Mouse (Mus musculus) ES-Bruce4 (cell line): ENCODE results near the gene Capn3. TPM values are rescaled to one million over a fixed set of nuclear protein-coding genes. Genes with fewer than 3 reads are reported as not detected.

Experiments used
- H3K27ac ChIP-seq: 2 replicates; pipeline ENCODE4 v1.5.1; 2012; ENCODE audit warnings: low read length, inconsistent platforms; ENCODE audit not compliant: insufficient read depth
- H3K27me3 ChIP-seq: 2 replicates; pipeline ENCODE4 v1.6.1; 2012; ENCODE audit warnings: mild to moderate bottlenecking, low read length, inconsistent platforms; ENCODE audit not compliant: control insufficient read depth, poor library complexity, insufficient read depth, severe bottlenecking
- H3K36me3 ChIP-seq: 2 replicates; pipeline ENCODE4 v1.6.1; 2012; ENCODE audit warnings: inconsistent platforms, mild to moderate bottlenecking, low read length, moderate library complexity; ENCODE audit not compliant: control insufficient read depth, poor library complexity, insufficient read depth, severe bottlenecking
- H3K4me1 ChIP-seq: one replicate; pipeline ENCODE4 v1.8.1; 2011; ENCODE audit warnings: low read length; ENCODE audit not compliant: control insufficient read depth, insufficient read depth
- H3K4me3 ChIP-seq: 2 replicates; pipeline ENCODE4 v1.5.1; 2011; ENCODE audit warnings: low read depth, mild to moderate bottlenecking, low read length
- H3K9ac ChIP-seq: 2 replicates; pipeline ENCODE4 v1.6.1; 2012; ENCODE audit warnings: low read depth, mild to moderate bottlenecking, inconsistent platforms; ENCODE audit not compliant: poor library complexity, severe bottlenecking
- H3K9me3 ChIP-seq: replicated peaks from 2 replicates; pipeline ENCODE4 v1.6.1; 2012; ENCODE audit warnings: mild to moderate bottlenecking, low read length, inconsistent platforms; ENCODE audit not compliant: control insufficient read depth, poor library complexity, insufficient read depth, severe bottlenecking
- CTCF ChIP-seq: IDR thresholded peaks from one replicate; pipeline ENCODE4 v1.8.1; 2011; ENCODE audit warnings: low read depth, low read length
- EP300 ChIP-seq: IDR thresholded peaks from 2 replicates; pipeline ENCODE4 v1.6.1; 2011; ENCODE audit warnings: low read depth, low read length; ENCODE audit not compliant: insufficient read depth
- POLR2A ChIP-seq: IDR thresholded peaks from one replicate; pipeline ENCODE4 v1.8.1; 2011; ENCODE audit warnings: low read length; ENCODE audit not compliant: insufficient read depth
- polyA plus RNA-seq: library from polyadenylated mRNA; stranded (reverse); fragments of >200 nt; gene quantifications from 2 replicates; pipeline ENCODE4 v1.2.4, GENCODE M21; 2011; ENCODE audit warnings: low read depth; ENCODE audit not compliant: missing spikeins, insufficient read depth, insufficient read length

The Capn3 gene
- polyA plus RNA-seq, 1 experiment = not detected

GRCm38 (mm10) chr2:120531223-120531622 is 75.4 kb downstream of the Capn3 start:
- Histone ChIP-seq H3K36me3 (peaks cover 85% of the 10 kb centered on the region), H3K9me3 (no peaks in the 10 kb centered on the region)

GRCm38 (mm10) chr2:120539333-120539732 is 83.5 kb downstream of the Capn3 start:
- Histone ChIP-seq H3K4me3 (no peak overlapping the region), H3K36me3 (peaks cover 25% of the 10 kb centered on the region), H3K9ac (no peak overlapping the region), H3K4me1 (no peaks in the 10 kb centered on the region), H3K27ac (no peak overlapping the region), H3K27me3 (no peaks in the 10 kb centered on the region), H3K9me3 (no peaks in the 10 kb centered on the region)
- TF ChIP-seq CTCF = no peak

More at GRCm38 (mm10) chr2:120531223-120531622, 75.4 kb downstream of the Capn3 start:
- Histone ChIP-seq H3K4me1 (no peaks in the 10 kb centered on the region), H3K27me3 (no peaks in the 10 kb centered on the region), H3K4me3 (no peak overlapping the region), H3K9ac (no peak overlapping the region), H3K27ac (no peak overlapping the region)
- TF ChIP-seq EP300 = no peak
- TF ChIP-seq CTCF = no peak
- TF ChIP-seq POLR2A = no peak

- H3K36me3 ChIP-seq = peaks cover 21% of the 10 kb centered on the region
- H3K9ac ChIP-seq = no peak overlapping the region
- no peak for TF ChIP-seq CTCF
- TF ChIP-seq POLR2A = no peak
- TF ChIP-seq EP300 = no peak
- H3K4me1 ChIP-seq = no peaks in the 10 kb centered on the region
- H3K9me3 ChIP-seq = no peaks in the 10 kb centered on the region
- H3K27ac ChIP-seq = no peak overlapping the region
- H3K27me3 ChIP-seq = no peaks in the 10 kb centered on the region
- H3K4me3 ChIP-seq = no peak overlapping the region
Measured at GRCm38 (mm10) chr2:120539778-120540208, 84.0 kb downstream of the Capn3 start.

GRCm38 (mm10) chr2:120544732-120545131 is 88.9 kb downstream of the Capn3 start:
- no peak for TF ChIP-seq POLR2A
- no peak for TF ChIP-seq EP300
- no peak for TF ChIP-seq CTCF
- no peaks in the 10 kb centered on the region for H3K4me1 ChIP-seq
- H3K9ac ChIP-seq = no peak overlapping the region
- H3K27ac ChIP-seq = no peak overlapping the region
- no peak overlapping the region for H3K4me3 ChIP-seq
- H3K36me3 ChIP-seq = peaks cover 31% of the 10 kb centered on the region
- H3K27me3 ChIP-seq = no peaks in the 10 kb centered on the region
- no peaks in the 10 kb centered on the region for H3K9me3 ChIP-seq

Other genes with a start within 250 kb of the Capn3 start
- not detected in 2 replicates for gene Pla2g4e, start 210.7 kb upstream of the Capn3 start, polyA plus RNA-seq
- not detected in 2 replicates for gene Pla2g4d, start 166.8 kb upstream of the Capn3 start, polyA plus RNA-seq
- 0.39 TPM in 1 of 2 replicates, not detected in the other for gene Pla2g4f, start 141.9 kb upstream of the Capn3 start, polyA plus RNA-seq
- gene Vps39, start 102.9 kb upstream of the Capn3 start, polyA plus RNA-seq = 32.5 and 40.9 TPM in 2 replicates
- 8.4 and 9.6 TPM in 2 replicates for gene Ganc, start 52.1 kb upstream of the Capn3 start, polyA plus RNA-seq
- 47.5 and 47.6 TPM in 2 replicates for gene Tmem87a, start 51.9 kb upstream of the Capn3 start, polyA plus RNA-seq
- gene Zfp106, start 107.8 kb downstream of the Capn3 start, polyA plus RNA-seq = 275 and 287 TPM in 2 replicates
- 78.0 and 78.7 TPM in 2 replicates for gene Snap23, start 111.7 kb downstream of the Capn3 start, polyA plus RNA-seq
- 34.3 and 34.5 TPM in 2 replicates for gene Haus2, start 153.4 kb downstream of the Capn3 start, polyA plus RNA-seq
- gene Lrrc57, start 153.5 kb downstream of the Capn3 start, polyA plus RNA-seq = 17.2 and 18.7 TPM in 2 replicates
- 4.0 and 4.4 TPM in 2 replicates for gene Stard9, start 173.1 kb downstream of the Capn3 start, polyA plus RNA-seq